Mouse (Mus musculus) kidney, adult 2 months (tissue): ENCODE results near the gene Rtn4ip1. TPM values are rescaled to one million over a fixed set of nuclear protein-coding genes. Genes with fewer than 3 reads are reported as not detected.
"Not testable (repeated sequence)": the region's sequence is repeated elsewhere in the genome, so short reads cannot be mapped to it uniquely, and the experiment has no call there.

ENCODE experiments used
- DNase-seq: peaks from one replicate; pipeline ENCODE4 v3.0.0; 2021
- H3K27ac ChIP-seq: fragments of 200-500 bp; 2 replicates; pipeline ENCODE4 v1.5.1; 2012; ENCODE audit warnings: low read depth, low read length, control low read depth, inconsistent platforms; ENCODE audit not compliant: insufficient read depth
- H3K27me3 ChIP-seq: fragments of 200-500 bp; replicated peaks from 2 replicates; pipeline ENCODE4 v1.6.1; 2012; ENCODE audit warnings: mild to moderate bottlenecking, moderate library complexity, low read length, inconsistent platforms; ENCODE audit not compliant: control insufficient read depth, insufficient read depth
- H3K36me3 ChIP-seq: fragments of 200-500 bp; 2 replicates; pipeline ENCODE4 v1.6.1; 2012; ENCODE audit warnings: mild to moderate bottlenecking, moderate library complexity, low read length, inconsistent platforms; ENCODE audit not compliant: control insufficient read depth, insufficient read depth
- H3K4me1 ChIP-seq: fragments of 200-500 bp; 2 replicates; pipeline ENCODE4 v1.6.1; 2011; ENCODE audit warnings: low read length; ENCODE audit not compliant: control insufficient read depth, insufficient read depth
- H3K4me3 ChIP-seq: fragments of 200-500 bp; 2 replicates; pipeline ENCODE4 v1.5.1; 2011; ENCODE audit warnings: mild to moderate bottlenecking, low read depth, low read length, control low read depth; ENCODE audit not compliant: insufficient read depth
- CTCF ChIP-seq: fragments of 200-500 bp; conservative IDR thresholded peaks from 2 replicates; pipeline ENCODE4 v1.5.1; 2011; ENCODE audit warnings: low read depth, mild to moderate bottlenecking, control low read depth, low read length, moderate library complexity, mixed read lengths; ENCODE audit not compliant: insufficient read depth, insufficient read length
- POLR2A ChIP-seq: fragments of 200-500 bp; IDR thresholded peaks from one replicate; pipeline ENCODE4 v1.6.1; 2011; ENCODE audit warnings: low read depth, low read length, control low read depth
- WGBS: fragments of 180-500 bp; shearing (Covaris S2); methylation state at CpG from one replicate; pipeline ENCODE4 v1.1.7; 2018; 5-methylcytosine and 5-hydroxymethylcytosine counted together
- polyA plus RNA-seq: library from polyadenylated mRNA; depleted of rRNA; stranded (reverse); fragments of >200 nt; gene quantifications from 2 replicates; pipeline ENCODE4 v1.2.3, GENCODE M21; 2012

Gene Rtn4ip1
- polyA plus RNA-seq, 1 experiment, result 34.8 TPM

DNA sequence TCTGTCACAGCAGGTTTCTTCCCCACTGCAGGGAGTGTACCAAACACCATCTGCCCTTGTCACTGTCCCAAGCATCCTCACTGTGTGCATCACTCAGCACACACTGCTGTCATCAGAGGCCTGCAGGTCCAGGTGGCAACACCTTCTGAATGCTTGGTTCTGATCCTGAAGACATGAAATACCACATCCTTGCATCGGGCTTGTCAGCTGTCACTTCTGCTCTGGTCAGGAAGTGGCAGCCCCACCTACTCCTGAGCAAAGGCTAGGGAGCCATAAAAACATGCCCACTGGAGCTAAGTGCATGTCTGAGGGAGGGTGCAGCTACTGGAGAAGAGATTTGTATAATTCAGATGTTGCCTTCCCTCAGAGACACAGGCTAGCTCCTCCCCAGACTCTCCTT, 78.5 kb downstream of the Rtn4ip1 start:
- Histone ChIP-seq H3K36me3 (no peaks in the 10 kb centered on the region), H3K4me3 (no peak overlapping the region), H3K27ac (no peak overlapping the region), H3K4me1 (peaks cover 3% of the 10 kb centered on the region; the same call in 1 of the 2 replicates), H3K27me3 (no peaks in the 10 kb centered on the region)
- 50% methylated on average over 1 of the region's 1 CpGs for WGBS
- TF ChIP-seq CTCF, result no peak
- no peak for TF ChIP-seq POLR2A
- no peak for DNase-seq

DNA sequence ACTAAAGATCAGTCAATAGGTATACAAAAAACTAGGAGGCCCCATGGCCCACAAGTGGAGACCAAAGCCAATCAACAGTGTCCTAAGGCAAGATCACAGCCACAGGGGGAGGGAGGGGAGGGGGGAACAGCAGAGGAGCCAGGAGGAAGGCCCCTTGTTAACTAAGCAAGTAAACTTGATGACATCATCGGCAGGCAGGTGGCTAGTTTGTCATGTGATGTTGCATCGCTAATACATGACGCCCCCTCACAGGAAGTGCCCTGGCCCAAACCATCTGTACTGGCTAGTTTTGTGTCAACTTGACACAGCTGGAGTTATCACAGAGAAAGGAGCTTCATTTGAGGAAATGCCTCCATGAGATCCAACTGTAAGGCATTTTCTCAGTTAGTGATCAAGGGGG, 79.1 kb downstream of the Rtn4ip1 start:
- H3K36me3 ChIP-seq, H3K4me1 ChIP-seq, H3K27me3 ChIP-seq, H3K4me3 ChIP-seq, H3K27ac ChIP-seq, DNase-seq: not testable (repeated sequence)
- WGBS, result 90% methylated on average over 3 of the region's 3 CpGs

- Histone ChIP-seq H3K27ac (no peak overlapping the region), H3K27me3 (no peaks in the 10 kb centered on the region), H3K4me1 (peaks cover 3% of the 10 kb centered on the region; the same call in 1 of the 2 replicates), H3K4me3 (no peak overlapping the region), H3K36me3 (no peaks in the 10 kb centered on the region)
- TF ChIP-seq CTCF (no peak), POLR2A (no peak)
- DNase-seq, result no peak
- 94% methylated on average over 6 of the region's 6 CpGs for WGBS
Observed at GRCm38 (mm10) chr10:43982470-43982869, 80.9 kb downstream of the Rtn4ip1 start.

GRCm38 (mm10) chr10:43983241-43983640, 81.6 kb downstream of the Rtn4ip1 start:
- peaks cover 3% of the 10 kb centered on the region; the same call in 1 of the 2 replicates for H3K4me1 ChIP-seq
- 65% methylated on average over 5 of the region's 5 CpGs for WGBS
- H3K4me3 ChIP-seq, result no peak overlapping the region
- H3K27ac ChIP-seq, result no peak overlapping the region
- no peak for TF ChIP-seq CTCF
- no peak for TF ChIP-seq POLR2A
- no peaks in the 10 kb centered on the region for H3K36me3 ChIP-seq
- peak; percentile 81 for DNase-seq
- no peaks in the 10 kb centered on the region for H3K27me3 ChIP-seq

GRCm38 (mm10) chr10:43983866-43984265, 82.3 kb downstream of the Rtn4ip1 start:
- no peaks in the 10 kb centered on the region for H3K27me3 ChIP-seq
- DNase-seq, result no peak
- H3K4me1 ChIP-seq, result peaks cover 3% of the 10 kb centered on the region; the same call in 1 of the 2 replicates
- no peak overlapping the region for H3K27ac ChIP-seq
- TF ChIP-seq POLR2A, result no peak
- no peaks in the 10 kb centered on the region for H3K36me3 ChIP-seq
- 83% methylated on average over 2 of the region's 2 CpGs for WGBS
- no peak overlapping the region for H3K4me3 ChIP-seq

DNA sequence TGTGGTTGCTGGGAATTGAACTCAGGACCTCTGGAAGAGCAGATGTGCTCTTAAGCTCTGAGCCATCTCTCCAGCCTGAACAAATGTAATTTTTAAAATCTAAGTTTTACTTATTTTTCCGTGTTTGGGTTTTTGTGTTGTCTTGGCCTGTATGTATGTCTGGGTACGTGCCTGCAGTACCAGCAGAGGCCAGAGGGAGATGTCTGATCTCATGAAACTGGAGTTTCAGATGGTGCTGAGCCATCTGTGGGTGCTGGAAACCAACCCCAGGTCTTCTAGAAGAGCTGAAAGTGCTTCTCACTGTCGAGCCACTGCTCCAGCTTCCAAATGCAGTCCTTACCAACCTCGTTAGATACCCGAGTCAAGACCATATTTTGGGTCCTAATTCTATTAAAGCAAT, 89.7 kb downstream of the Rtn4ip1 start:
- 96% methylated on average over 5 of the region's 5 CpGs for WGBS
- TF ChIP-seq POLR2A, result no peak
- 0 out of 2 replicates have a peak, but pooled peaks have one; percentile 14 for TF ChIP-seq CTCF
- Histone ChIP-seq H3K27ac (no peak overlapping the region), H3K4me1 (no peaks in the 10 kb centered on the region), H3K36me3 (no peaks in the 10 kb centered on the region), H3K4me3 (no peak overlapping the region), H3K27me3 (no peaks in the 10 kb centered on the region)
- no peak for DNase-seq

GRCm38 (mm10) chr10:43992506-43992905, 90.9 kb downstream of the Rtn4ip1 start:
- H3K4me1 ChIP-seq, result no peaks in the 10 kb centered on the region
- no peaks in the 10 kb centered on the region for H3K27me3 ChIP-seq
- no peaks in the 10 kb centered on the region for H3K36me3 ChIP-seq
- no peak overlapping the region for H3K27ac ChIP-seq
- WGBS, result 87% methylated on average over 5 of the region's 5 CpGs
- DNase-seq, result no peak
- no peak for TF ChIP-seq CTCF
- TF ChIP-seq POLR2A, result no peak
- H3K4me3 ChIP-seq, result no peak overlapping the region

GRCm38 (mm10) chr10:43993198-43993597, 91.6 kb downstream of the Rtn4ip1 start:
- TF ChIP-seq POLR2A (no peak), CTCF (no peak)
- WGBS, result 37% methylated on average over 6 of the region's 6 CpGs
- Histone ChIP-seq H3K4me1 (no peaks in the 10 kb centered on the region), H3K27ac (no peak overlapping the region), H3K4me3 (no peak overlapping the region), H3K27me3 (no peaks in the 10 kb centered on the region), H3K36me3 (no peaks in the 10 kb centered on the region)
- DNase-seq, result no peak
